10 mouse cellular contexts compared by ENCODE assay signal in the genomic region with DNA sequence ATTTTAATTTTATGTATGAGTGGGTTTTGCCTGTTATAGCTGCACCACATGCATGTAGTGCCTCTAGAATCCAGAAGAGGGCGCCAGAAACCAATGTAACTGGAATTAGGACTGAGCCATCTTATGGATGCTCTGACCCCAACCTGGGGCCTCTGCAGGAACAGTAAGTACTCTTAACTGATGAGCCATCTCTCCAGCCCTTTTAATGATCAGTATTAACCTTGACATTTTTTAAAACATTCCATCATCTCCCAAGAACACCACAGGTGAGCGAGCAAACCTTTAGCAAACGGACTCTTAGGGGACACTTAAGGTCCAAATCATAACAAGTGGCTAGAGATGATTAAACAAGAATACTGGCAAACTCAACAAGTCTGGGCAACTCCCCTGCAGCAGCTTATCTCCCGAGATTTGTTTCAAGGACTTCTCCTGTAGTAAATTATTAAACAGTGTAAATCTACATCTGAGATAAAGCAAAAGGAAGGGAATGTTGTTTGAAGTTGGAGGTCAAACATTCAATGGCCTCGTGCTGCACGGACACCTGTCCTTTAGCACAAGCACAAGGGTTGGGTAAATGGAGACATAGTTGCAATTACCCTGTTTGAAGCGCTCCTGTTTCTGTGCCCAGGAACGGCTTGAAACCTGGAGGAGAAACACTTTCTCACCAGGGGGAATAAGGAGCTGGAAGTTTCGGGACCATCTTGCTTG.
DNase-seq lines count a peak whose midpoint lies in the region; ATAC-seq and TF ChIP-seq lines count a peak whose summit lies in the region.
"Had no signal": no experiment of that assay in that cellular context is flagged by ENCODE, and none has a peak within 500 bp of the region (broad histone marks: within the 10 kb centered on the region; RNA-seq: fewer than 3 reads in every experiment).

No protein-coding gene starts in this region.

- H3K9ac ChIP-seq in limb, embryonic 14.5 days (ENCODE audit: low read depth, low read length, severe bottlenecking) = no peak overlapping the region
- H3K9ac ChIP-seq in midbrain, postnatal 0 days (replicated peaks; ENCODE audit: low read length, poor library complexity, severe bottlenecking) = no peak overlapping the region
- H3K9ac ChIP-seq: embryonic facial prominence, embryonic 13.5 days; limb, embryonic 15.5 days had no signal

- TF ChIP-seq CTCF in G1E (IDR thresholded peaks at IDR 0.05; ENCODE audit: low read depth, low read length) = peak; percentile 33; the same call in 1 of the 2 replicates
- TF ChIP-seq CTCF in midbrain, postnatal 0 days (IDR thresholded peaks at IDR 0.05) = peak; percentile 75

- peak; percentile 49 for DNase-seq in layer of hippocampus, adult 11-12 months (ENCODE audit: low spot score)
- DNase-seq in layer of hippocampus, postnatal 36 days = no peak
- DNase-seq in G1E (ENCODE audit: low spot score) = no peak
- peak; percentile 28 to 56 for DNase-seq in cerebellum, postnatal 25 days
- peak; percentile 37 for DNase-seq in limb, embryonic 14.5 days (ENCODE audit: low spot score)
- DNase-seq in midbrain, postnatal 0 days (ENCODE audit: low spot score) = peak; percentile 61
- DNase-seq in thymus, postnatal 36 days = peak; percentile 44 to 56

- TF ChIP-seq POLR2A in limb, embryonic 14.5 days (IDR thresholded peaks at IDR 0.05; ENCODE audit: borderline replicate concordance, extremely low read depth, insufficient read depth, insufficient read length) = no peak

- no peaks in the 10 kb centered on the region for H3K36me3 ChIP-seq in G1E (replicated peaks)
- no peaks in the 10 kb centered on the region for H3K36me3 ChIP-seq in limb, embryonic 14.5 days (ENCODE audit: control insufficient read depth, insufficient read depth, low read length)
- no peaks in the 10 kb centered on the region for H3K36me3 ChIP-seq in midbrain, postnatal 0 days (ENCODE audit: insufficient read depth, low read length)
- H3K36me3 ChIP-seq: embryonic facial prominence, embryonic 13.5 days; limb, embryonic 15.5 days had no signal

- peaks cover 12% of the 10 kb centered on the region for H3K4me1 ChIP-seq in G1E (ENCODE audit: insufficient read depth, low read depth, low read length)
- H3K4me1 ChIP-seq in limb, embryonic 14.5 days (ENCODE audit: control insufficient read depth, insufficient read depth, low read length) = peaks cover 5% of the 10 kb centered on the region; the same call in 1 of the 2 replicates
- no peaks in the 10 kb centered on the region for H3K4me1 ChIP-seq in midbrain, postnatal 0 days (ENCODE audit: insufficient read depth, low read length)

- no peaks in the 10 kb centered on the region for H3K9me3 ChIP-seq in G1E (replicated peaks)
- H3K9me3 ChIP-seq in limb, embryonic 14.5 days (ENCODE audit: control insufficient read depth, low read length) = no peaks in the 10 kb centered on the region
- no peaks in the 10 kb centered on the region for H3K9me3 ChIP-seq in midbrain, postnatal 0 days (ENCODE audit: low read length)
- H3K9me3 ChIP-seq: embryonic facial prominence, embryonic 13.5 days; limb, embryonic 15.5 days had no signal

- no peak overlapping the region for H3K4me2 ChIP-seq in limb, embryonic 14.5 days (replicated peaks; ENCODE audit: low read depth, low read length, severe bottlenecking)
- no peak overlapping the region for H3K4me2 ChIP-seq in midbrain, postnatal 0 days (ENCODE audit: low read depth, low read length, poor library complexity, severe bottlenecking)
- H3K4me2 ChIP-seq: embryonic facial prominence, embryonic 13.5 days; limb, embryonic 15.5 days had no signal

- no peak overlapping the region for H3K4me3 ChIP-seq in G1E (ENCODE audit: low read depth, low read length)
- H3K4me3 ChIP-seq in limb, embryonic 14.5 days (replicated peaks; ENCODE audit: low read length) = no peak overlapping the region
- H3K4me3 ChIP-seq in midbrain, postnatal 0 days (ENCODE audit: low read depth, low read length) = no peak overlapping the region
- H3K4me3 ChIP-seq: embryonic facial prominence, embryonic 13.5 days; limb, embryonic 15.5 days had no signal

- 0 out of 2 replicates have a peak, but pooled peaks cover 8% of the 10 kb centered on the region for H3K27me3 ChIP-seq in G1E (ENCODE audit: insufficient read depth, low read length)
- H3K27me3 ChIP-seq in limb, embryonic 14.5 days (ENCODE audit: control insufficient read depth, insufficient read depth, low read length) = no peaks in the 10 kb centered on the region
- no peaks in the 10 kb centered on the region for H3K27me3 ChIP-seq in midbrain, postnatal 0 days (ENCODE audit: insufficient read depth, low read length)
- H3K27me3 ChIP-seq: limb, embryonic 15.5 days had no signal

- H3K27ac ChIP-seq in limb, embryonic 14.5 days (replicated peaks; ENCODE audit: low read depth, low read length) = no peak overlapping the region
- no peak overlapping the region for H3K27ac ChIP-seq in midbrain, postnatal 0 days (ENCODE audit: low read depth, low read length)
- H3K27ac ChIP-seq: embryonic facial prominence, embryonic 13.5 days; limb, embryonic 15.5 days had no signal

- ATAC-seq in G1E (ENCODE audit: extremely low read depth, insufficient number of reproducible peaks, low FRiP score, poor library complexity, severe bottlenecking) = 0 out of 2 replicates have a peak, but pooled peaks have one; percentile 31
- peak; percentile 55 to 64; a peak in 2 of 4 replicates for ATAC-seq in hematopoietic stem cell, adult 5-6 weeks (replicated peaks in 1 of 2; ENCODE audit: insufficient read depth in 1 of 2, low FRiP score in 2 of 2, low TSS enrichment in 1 of 2, low read depth in 1 of 2, poor library complexity in 2 of 2, severe bottlenecking in 2 of 2)
- no peak for ATAC-seq in limb, embryonic 14.5 days (ENCODE audit: low FRiP score, low read depth)
- no peak for ATAC-seq in midbrain, postnatal 0 days (ENCODE audit: low FRiP score)

- 70% methylated on average over 9 of the region's 9 CpGs for whole genome bisulfite sequencing in limb, embryonic 14.5 days
- 72% methylated on average over 9 of the region's 9 CpGs for WGBS in midbrain, postnatal 0 days

Comparison
In these comparisons a context has a peak if more than half of its experiments do, and no peak if none do; other contexts are left out.
1. DNase-seq: peak in layer of hippocampus, adult 11-12 months (single experiment), cerebellum, postnatal 25 days (2 of 2), limb, embryonic 14.5 days (single experiment), midbrain, postnatal 0 days (single experiment) and thymus, postnatal 36 days (2 of 2); none in layer of hippocampus, postnatal 36 days (0 of 2) and G1E (single experiment).
2. ATAC-seq: peak in G1E (single experiment) and hematopoietic stem cell, adult 5-6 weeks (2 of 2); none in limb, embryonic 14.5 days (single experiment) and midbrain, postnatal 0 days (single experiment).